Mouse (Mus musculus) limb, embryonic 12.5 days (tissue): ENCODE results near the gene Nyx. TPM values are rescaled to one million over a fixed set of nuclear protein-coding genes. Genes with fewer than 3 reads are reported as not detected.
"Not testable (repeated sequence)": the region's sequence is repeated elsewhere in the genome, so short reads cannot be mapped to it uniquely, and the experiment has no call there.

ENCODE experiments used
- ATAC-seq: fragments of 200-750 bp; cut with Nextera tagmentation; 2 replicates; pipeline ENCODE4 v1.8.0; 2017; ENCODE audit warnings: low read depth, moderate TSS enrichment; ENCODE audit not compliant: insufficient number of reproducible peaks, insufficient read depth, low FRiP score, low TSS enrichment
- H3K27ac ChIP-seq: fragments of 300-500 bp; sonication (generic); 2 replicates; pipeline ENCODE4 v1.5.1; 2016; ENCODE audit warnings: mild to moderate bottlenecking, moderate library complexity
- H3K27me3 ChIP-seq: fragments of 300-500 bp; sonication (generic); 2 replicates; pipeline ENCODE4 v1.6.1; 2016; ENCODE audit warnings: mild to moderate bottlenecking, moderate library complexity
- H3K36me3 ChIP-seq: fragments of 300-500 bp; sonication (generic); 2 replicates; pipeline ENCODE4 v1.6.1; 2016; ENCODE audit warnings: mild to moderate bottlenecking, moderate library complexity
- H3K4me1 ChIP-seq: fragments of 300-500 bp; sonication (generic); replicated peaks from 2 replicates; pipeline ENCODE4 v1.6.1; 2016
- H3K4me2 ChIP-seq: fragments of 300-500 bp; sonication (generic); 2 replicates; pipeline ENCODE4 v1.6.1; 2016; ENCODE audit warnings: mild to moderate bottlenecking, moderate library complexity
- H3K4me3 ChIP-seq: fragments of 300-500 bp; sonication (generic); replicated peaks from 2 replicates; pipeline ENCODE4 v1.5.1; 2016; ENCODE audit warnings: mild to moderate bottlenecking
- H3K9ac ChIP-seq: fragments of 300-500 bp; sonication (generic); replicated peaks from 2 replicates; pipeline ENCODE4 v1.6.1; 2016; ENCODE audit warnings: mild to moderate bottlenecking, moderate library complexity
- H3K9me3 ChIP-seq: fragments of 300-500 bp; sonication (generic); 2 replicates; pipeline ENCODE4 v1.6.1; 2016; ENCODE audit warnings: mild to moderate bottlenecking, moderate library complexity
- WGBS: fragments of 180-500 bp; shearing (Covaris S2); methylation state at CpG from one replicate; pipeline ENCODE4 v1.1.7; 2016; 5-methylcytosine and 5-hydroxymethylcytosine counted together
- polyA plus RNA-seq: library from polyadenylated mRNA; unstranded; fragments of >200 nt; fragmentation: Nextera tagmentation; extraction: Ambion mirVana; gene quantifications from 2 replicates; pipeline ENCODE4 v1.2.1, GENCODE M21; 2016

Gene Nyx
- polyA plus RNA-seq: 0.04 and 0.09 TPM in 2 replicates

GRCm38 (mm10) chrX:13465810-13466209 lies at the start of gene Nyx:
Nyx (plus strand) TSS chrX:13466110.
- 83% methylated on average over 3 of the region's 3 CpGs for WGBS
- Histone ChIP-seq H3K36me3 (no peaks in the 10 kb centered on the region), H3K4me1 (no peaks in the 10 kb centered on the region), H3K9ac (no peak within 1 kb of the TSS), H3K4me3 (no peak within 1 kb of the TSS), H3K27ac (no peak within 1 kb of the TSS), H3K9me3 (no peaks in the 10 kb centered on the region), H3K27me3 (peaks cover 30% of the 10 kb centered on the region), H3K4me2 (no peak within 1 kb of the TSS)
- no peak for ATAC-seq

DNA sequence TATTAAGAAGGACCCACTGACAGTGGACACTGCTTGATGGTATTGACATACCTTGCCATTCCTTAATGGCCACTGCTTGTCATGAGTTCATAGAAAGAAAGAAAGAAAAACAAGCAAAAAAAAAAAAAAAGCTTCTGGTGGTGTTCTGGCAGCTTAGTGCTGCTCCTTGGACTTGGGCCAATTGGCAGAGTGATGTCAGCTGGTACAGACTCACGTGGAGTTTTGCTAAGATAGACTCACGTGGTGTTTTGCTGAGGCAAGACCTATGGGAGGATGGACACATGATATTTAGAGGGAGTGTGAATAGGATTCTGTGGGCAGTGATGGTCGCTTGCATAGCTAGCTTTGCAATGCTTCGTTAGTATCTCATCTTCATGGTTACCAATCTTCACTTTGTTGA lies 43.9 kb upstream of the Nyx start:
- no peak overlapping the region for H3K4me2 ChIP-seq
- H3K9me3 ChIP-seq: no peaks in the 10 kb centered on the region
- no peaks in the 10 kb centered on the region for H3K4me1 ChIP-seq
- no peak for ATAC-seq
- peaks cover 21% of the 10 kb centered on the region for H3K27me3 ChIP-seq
- no peak overlapping the region for H3K9ac ChIP-seq
- no peak overlapping the region for H3K27ac ChIP-seq
- H3K36me3 ChIP-seq: no peaks in the 10 kb centered on the region
- WGBS: 67% methylated on average over 4 of the region's 4 CpGs
- no peak overlapping the region for H3K4me3 ChIP-seq

DNA sequence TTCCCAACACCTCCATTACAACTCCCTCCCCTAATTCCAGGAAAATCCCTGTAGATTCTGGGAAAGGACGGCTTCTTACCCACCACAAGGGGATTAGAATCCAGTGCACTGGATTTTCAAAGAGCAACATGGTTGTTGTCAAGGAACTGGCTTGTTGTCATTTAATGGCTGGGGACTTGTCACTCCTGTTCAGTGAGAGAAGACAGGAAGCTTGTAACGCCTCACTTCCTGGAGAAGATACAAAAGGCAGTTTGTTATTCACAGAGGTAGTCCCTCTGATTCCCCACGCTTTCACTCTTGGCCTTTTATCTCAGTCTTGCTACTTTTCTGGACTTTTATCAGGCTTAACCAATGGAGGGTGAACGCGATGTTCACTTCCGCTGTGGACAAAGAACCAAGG lies 34.5 kb upstream of the Nyx start:
- 69% methylated on average over 6 of the region's 6 CpGs for WGBS
- H3K4me1 ChIP-seq: no peaks in the 10 kb centered on the region
- H3K27me3 ChIP-seq: peaks cover 7% of the 10 kb centered on the region
- no peak overlapping the region for H3K9ac ChIP-seq
- H3K4me3 ChIP-seq: no peak overlapping the region
- no peaks in the 10 kb centered on the region for H3K9me3 ChIP-seq
- no peak overlapping the region for H3K4me2 ChIP-seq
- ATAC-seq: no peak
- no peaks in the 10 kb centered on the region for H3K36me3 ChIP-seq
- H3K27ac ChIP-seq: no peak overlapping the region

DNA sequence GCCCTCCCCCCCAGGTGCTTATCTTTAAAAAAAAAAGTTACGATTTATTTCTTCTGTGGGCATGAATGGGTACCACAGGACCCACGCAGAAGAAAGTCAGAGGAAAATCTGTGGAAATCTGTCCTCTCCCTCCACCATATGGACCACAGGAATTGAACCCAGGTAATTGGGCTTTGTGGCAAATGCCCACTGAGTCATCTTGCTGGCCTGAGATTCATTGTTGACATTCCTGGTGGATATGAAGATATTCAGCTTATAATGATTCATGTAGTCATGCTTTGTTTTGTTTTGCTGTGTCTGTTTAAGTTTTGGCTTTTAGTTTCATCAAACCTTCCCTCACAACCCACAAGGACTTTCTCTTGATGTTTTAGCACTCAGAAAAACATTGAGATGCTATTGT lies 29.9 kb upstream of the Nyx start:
- peaks cover 10% of the 10 kb centered on the region for H3K27me3 ChIP-seq
- WGBS: 91% methylated on average over 2 of the region's 2 CpGs

DNA sequence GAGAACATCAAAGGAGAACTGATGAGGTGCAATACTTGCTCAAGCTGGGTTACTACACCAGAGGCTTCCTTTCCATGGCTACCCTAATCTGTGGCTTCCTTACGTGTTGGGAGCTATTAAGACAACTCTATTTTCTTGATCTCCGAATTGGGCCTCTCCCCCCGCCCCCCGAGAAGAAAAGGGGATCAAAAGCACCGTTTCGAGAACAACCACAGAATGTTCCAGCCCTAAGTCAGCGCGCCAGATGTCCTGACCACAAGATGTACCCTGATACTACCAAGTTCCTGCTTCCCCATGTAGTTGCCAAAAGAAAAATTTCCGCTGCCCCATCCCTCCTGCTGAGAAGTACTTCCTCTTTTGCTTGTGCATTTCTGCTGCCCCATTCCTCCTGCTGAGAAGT lies 9.4 kb upstream of the Nyx start:
- peaks cover 14% of the 10 kb centered on the region for H3K27me3 ChIP-seq
- not testable (repeated sequence) for ATAC-seq, H3K9ac ChIP-seq, H3K4me2 ChIP-seq, H3K27ac ChIP-seq, H3K36me3 ChIP-seq, H3K4me1 ChIP-seq, H3K9me3 ChIP-seq, H3K4me3 ChIP-seq
- WGBS: 78% methylated on average over 9 of the region's 9 CpGs

More for the DNA sequence above, 29.9 kb upstream of the Nyx start:
- ATAC-seq, H3K4me2 ChIP-seq, H3K4me3 ChIP-seq, H3K4me1 ChIP-seq, H3K27ac ChIP-seq, H3K9me3 ChIP-seq, H3K36me3 ChIP-seq, H3K9ac ChIP-seq: not testable (repeated sequence)

- 100% methylated on average over 1 of the region's 1 CpGs for WGBS
- H3K4me3 ChIP-seq: no peak overlapping the region
- H3K9ac ChIP-seq: no peak overlapping the region
- no peak overlapping the region for H3K4me2 ChIP-seq
- no peak for ATAC-seq
- H3K27me3 ChIP-seq: peaks cover 19% of the 10 kb centered on the region
- H3K9me3 ChIP-seq: no peaks in the 10 kb centered on the region
- no peaks in the 10 kb centered on the region for H3K4me1 ChIP-seq
- H3K27ac ChIP-seq: no peak overlapping the region
- H3K36me3 ChIP-seq: no peaks in the 10 kb centered on the region
These were observed 7.1 kb upstream of the Nyx start for GRCm38 (mm10) chrX:13458766-13459165.

DNA sequence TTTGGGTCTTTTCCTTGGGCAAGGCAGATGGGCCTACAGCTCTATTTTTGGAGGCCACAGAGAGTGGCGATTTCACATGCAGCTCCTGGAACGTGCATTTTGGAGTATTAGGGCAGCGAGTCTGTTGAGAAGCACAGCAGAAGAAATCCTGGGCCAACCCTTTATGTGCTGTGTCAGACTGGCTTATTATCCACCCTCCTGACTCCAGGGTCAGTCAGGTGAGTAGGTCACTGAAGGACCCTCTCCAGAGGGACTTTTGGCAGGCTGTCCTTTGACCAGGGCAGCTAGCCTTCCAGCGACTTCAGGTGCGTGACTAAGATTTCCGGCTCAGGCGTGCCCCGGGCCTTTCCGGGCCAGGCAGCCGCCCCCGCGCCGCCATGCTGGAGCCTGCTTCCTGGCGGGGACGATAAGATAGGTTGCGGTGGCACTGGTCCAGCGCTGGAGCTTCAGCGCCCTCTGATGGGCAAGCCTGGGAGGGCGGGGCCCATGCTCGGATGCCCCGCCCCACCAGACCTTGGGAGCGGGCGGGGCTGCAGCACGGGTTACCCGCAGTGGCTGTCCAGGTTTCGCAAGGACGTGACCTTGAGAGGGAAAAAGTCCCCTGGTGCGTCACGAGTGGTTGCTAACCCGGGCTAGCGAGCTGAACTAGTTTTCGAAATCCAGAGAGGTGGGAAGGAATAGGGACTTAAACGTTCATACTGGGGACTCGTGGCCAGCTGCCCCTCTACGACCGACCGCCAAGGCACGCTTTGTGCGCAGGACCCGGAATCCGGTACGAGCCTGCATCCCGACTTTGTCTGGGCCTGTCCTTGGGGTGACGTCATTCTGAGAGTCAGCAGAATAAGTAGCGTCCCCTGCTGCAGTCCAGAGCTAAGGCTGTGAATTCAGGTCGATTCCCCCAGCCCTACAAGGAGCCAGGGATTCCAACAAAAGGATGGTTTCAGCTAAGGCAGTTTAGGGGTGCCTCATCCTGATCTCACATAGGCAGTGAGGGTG lies 4.3 kb upstream of the Nyx start:
- peak overlapping the region; percentile 54 for H3K4me2 ChIP-seq
- peak; percentile 93 for ATAC-seq
- peak overlapping the region; percentile 74 for H3K27ac ChIP-seq
- peak overlapping the region; percentile 42 for H3K9ac ChIP-seq
- peaks cover 24% of the 10 kb centered on the region for H3K27me3 ChIP-seq
- WGBS: 12% methylated on average over 46 of the region's 46 CpGs
- no peaks in the 10 kb centered on the region for H3K4me1 ChIP-seq
- no peaks in the 10 kb centered on the region for H3K9me3 ChIP-seq
- no peaks in the 10 kb centered on the region for H3K36me3 ChIP-seq
- H3K4me3 ChIP-seq: peak overlapping the region; percentile 36

- H3K27me3 ChIP-seq: peaks cover 33% of the 10 kb centered on the region
- H3K4me1 ChIP-seq: no peaks in the 10 kb centered on the region
- no peak overlapping the region for H3K9ac ChIP-seq
- WGBS: 63% methylated on average over 2 of the region's 2 CpGs
- no peak overlapping the region for H3K4me2 ChIP-seq
- H3K9me3 ChIP-seq: no peaks in the 10 kb centered on the region
- no peak overlapping the region for H3K27ac ChIP-seq
- H3K4me3 ChIP-seq: no peak overlapping the region
- no peak for ATAC-seq
- H3K36me3 ChIP-seq: no peaks in the 10 kb centered on the region
These were observed 2.9 kb upstream of the Nyx start for GRCm38 (mm10) chrX:13462982-13463517.

DNA sequence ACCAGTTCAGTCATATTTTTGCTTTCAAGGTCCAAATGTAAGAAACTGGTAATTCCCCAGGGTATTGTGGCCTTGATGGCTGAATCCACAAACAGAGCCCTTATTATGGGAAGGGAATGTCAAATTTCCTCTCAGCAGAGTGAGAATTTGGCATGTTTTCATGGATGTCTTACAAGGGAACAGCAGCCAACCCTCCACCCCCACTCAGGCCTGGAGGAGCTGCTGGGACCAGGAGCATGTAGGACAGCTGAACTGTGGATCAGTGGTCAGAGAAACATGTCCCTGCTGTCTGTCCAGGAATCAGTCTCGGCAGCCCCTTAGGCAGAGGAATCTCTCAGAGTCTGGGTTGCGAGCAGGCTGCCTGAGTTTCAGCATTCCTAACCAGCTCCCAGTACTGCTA lies 771 bp downstream of the Nyx start:
- Histone ChIP-seq H3K4me2 (no peak overlapping the region), H3K36me3 (no peaks in the 10 kb centered on the region), H3K9me3 (no peaks in the 10 kb centered on the region), H3K4me1 (no peaks in the 10 kb centered on the region), H3K4me3 (no peak overlapping the region), H3K9ac (no peak overlapping the region), H3K27ac (no peak overlapping the region), H3K27me3 (peaks cover 22% of the 10 kb centered on the region; the same call in 1 of the 2 replicates)
- WGBS: 77% methylated on average over 2 of the region's 2 CpGs
- no peak for ATAC-seq

- Histone ChIP-seq H3K4me3 (no peak overlapping the region), H3K27ac (no peak overlapping the region), H3K36me3 (no peaks in the 10 kb centered on the region), H3K27me3 (peaks cover 18% of the 10 kb centered on the region; the same call in 1 of the 2 replicates), H3K9me3 (no peaks in the 10 kb centered on the region), H3K9ac (no peak overlapping the region), H3K4me2 (no peak overlapping the region), H3K4me1 (no peaks in the 10 kb centered on the region)
- WGBS: 70% methylated on average over 6 of the region's 6 CpGs
- ATAC-seq: no peak
These were observed 1.2 kb downstream of the Nyx start for GRCm38 (mm10) chrX:13467121-13467571.
